Mouse (Mus musculus) kidney, embryonic 14.5 days (tissue): ENCODE data around the gene Rangap1. TPM values are rescaled to one million over a fixed set of nuclear protein-coding genes. Genes with fewer than 3 reads are reported as not detected.

ENCODE experiments used
- ATAC-seq: fragments of 200-750 bp; cut with Nextera tagmentation; 2 replicates; pipeline ENCODE4 v1.8.0; 2017; ENCODE audit warnings: moderate number of reproducible peaks, mild to moderate bottlenecking, moderate TSS enrichment, moderate library complexity; ENCODE audit not compliant: low FRiP score, low TSS enrichment
- H3K27ac ChIP-seq: fragments of 300-500 bp; sonication (generic); 2 replicates; pipeline ENCODE4 v1.5.1; 2014; ENCODE audit warnings: low read depth, mild to moderate bottlenecking, low read length, moderate library complexity, mixed read lengths
- H3K27me3 ChIP-seq: fragments of 300-500 bp; sonication (generic); 2 replicates; pipeline ENCODE4 v1.6.1; 2014; ENCODE audit warnings: mild to moderate bottlenecking, low read length; ENCODE audit not compliant: control insufficient read depth, insufficient read depth
- H3K36me3 ChIP-seq: fragments of 300-500 bp; sonication (generic); 2 replicates; pipeline ENCODE4 v1.6.1; 2014; ENCODE audit warnings: low read length, mixed read lengths; ENCODE audit not compliant: control insufficient read depth, insufficient read depth
- H3K4me1 ChIP-seq: fragments of 300-500 bp; sonication (generic); 2 replicates; pipeline ENCODE4 v1.6.1; 2014; ENCODE audit warnings: low read length, mixed read lengths; ENCODE audit not compliant: control insufficient read depth, insufficient read depth
- H3K4me2 ChIP-seq: fragments of 300-500 bp; sonication (generic); replicated peaks from 2 replicates; pipeline ENCODE4 v1.6.1; 2014; ENCODE audit warnings: low read depth, mild to moderate bottlenecking, low read length
- H3K4me3 ChIP-seq: fragments of 300-500 bp; sonication (generic); 2 replicates; pipeline ENCODE4 v1.5.1; 2014; ENCODE audit warnings: mild to moderate bottlenecking, low read length
- H3K9ac ChIP-seq: fragments of 300-500 bp; sonication (generic); 2 replicates; pipeline ENCODE4 v1.6.1; 2014; ENCODE audit warnings: low read depth, mild to moderate bottlenecking, low read length, moderate library complexity
- H3K9me3 ChIP-seq: fragments of 300-500 bp; sonication (generic); 2 replicates; pipeline ENCODE4 v1.6.1; 2016; ENCODE audit warnings: low read length; ENCODE audit not compliant: control insufficient read depth
- WGBS: fragments of 180-500 bp; shearing (Covaris S2); extraction: QIAGEN DNeasy Blood & Tissue Kit; methylation state at CpG from one replicate; pipeline ENCODE4 v1.1.7; 2014; 5-methylcytosine and 5-hydroxymethylcytosine counted together
- polyA plus RNA-seq: library from polyadenylated mRNA; unstranded; fragments of >200 nt; fragmentation: Nextera tagmentation; extraction: Ambion mirVana; gene quantifications from 2 replicates; pipeline ENCODE4 v1.2.1, GENCODE M21; 2014

The Rangap1 gene
- polyA plus RNA-seq, 1 experiment from 2014 or later: 100.0 TPM

DNA sequence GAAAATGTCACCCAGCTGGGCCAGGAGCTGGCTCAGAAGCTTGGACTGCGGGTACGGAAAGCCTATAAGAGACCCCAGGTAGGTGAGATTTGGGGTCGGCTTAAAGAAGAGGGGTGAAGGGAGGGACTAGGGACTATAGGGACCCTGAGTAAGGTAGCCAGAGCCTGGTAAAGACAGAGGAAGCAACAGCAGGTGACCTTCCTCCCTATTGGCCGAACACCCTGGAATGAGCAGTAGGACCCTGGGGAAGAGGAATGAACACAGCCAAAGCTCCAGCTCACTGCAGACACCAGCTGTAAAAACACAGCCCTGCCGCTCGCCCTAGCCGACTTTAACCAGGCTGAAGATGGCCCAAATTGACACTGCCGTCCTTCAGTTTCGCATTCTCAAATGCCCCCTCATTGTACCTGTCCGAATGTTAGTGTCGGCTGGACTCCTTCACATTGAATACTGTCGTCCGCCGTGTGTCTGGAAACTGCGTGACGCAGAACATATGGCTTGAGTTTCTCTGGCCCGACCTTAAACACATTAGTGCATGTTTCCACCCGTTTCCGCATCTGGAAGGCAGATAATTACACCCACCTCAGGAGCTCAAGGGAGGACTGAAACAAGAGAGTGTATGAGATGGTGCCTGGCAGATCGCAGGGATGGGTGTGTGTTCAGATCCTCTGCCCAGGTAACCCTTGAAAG, 27.2 kb upstream of the Rangap1 start:
- H3K36me3 ChIP-seq: peaks cover 73% of the 10 kb centered on the region
- H3K27ac ChIP-seq: no peak overlapping the region
- 51% methylated on average over 20 of the region's 20 CpGs for WGBS
- no peak for ATAC-seq
- H3K4me2 ChIP-seq: no peak overlapping the region
- no peaks in the 10 kb centered on the region for H3K4me1 ChIP-seq
- H3K4me3 ChIP-seq: no peak overlapping the region
- no peaks in the 10 kb centered on the region for H3K27me3 ChIP-seq
- no peaks in the 10 kb centered on the region for H3K9me3 ChIP-seq
- H3K9ac ChIP-seq: no peak overlapping the region

DNA sequence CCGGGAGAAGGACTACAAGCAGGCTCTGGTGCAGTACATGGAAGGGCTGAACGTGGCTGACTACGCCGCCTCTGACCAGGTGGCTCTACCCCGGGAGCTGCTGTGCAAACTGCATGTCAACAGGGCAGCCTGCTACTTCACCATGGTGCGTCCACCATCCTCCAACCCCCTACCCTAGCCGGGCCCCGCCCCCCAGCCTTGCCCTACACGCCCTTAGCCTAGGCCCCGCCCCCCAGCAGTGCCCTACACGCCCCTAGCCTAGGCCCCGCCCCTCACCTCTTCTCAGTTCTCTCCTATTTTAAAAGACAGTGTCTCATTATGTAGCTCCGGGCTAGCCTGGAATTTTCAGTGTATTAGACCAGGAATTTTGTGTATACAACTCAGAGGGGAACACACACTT, 23.7 kb upstream of the Rangap1 start:
- no peak overlapping the region for H3K27ac ChIP-seq
- ATAC-seq: no peak
- WGBS: 57% methylated on average over 13 of the region's 13 CpGs
- H3K36me3 ChIP-seq: peaks cover 47% of the 10 kb centered on the region
- H3K4me2 ChIP-seq: no peak overlapping the region
- H3K4me1 ChIP-seq: 0 out of 2 replicates have a peak, but pooled peaks cover 6% of the 10 kb centered on the region
- H3K4me3 ChIP-seq: no peak overlapping the region
- no peaks in the 10 kb centered on the region for H3K27me3 ChIP-seq
- no peaks in the 10 kb centered on the region for H3K9me3 ChIP-seq
- no peak overlapping the region for H3K9ac ChIP-seq

DNA sequence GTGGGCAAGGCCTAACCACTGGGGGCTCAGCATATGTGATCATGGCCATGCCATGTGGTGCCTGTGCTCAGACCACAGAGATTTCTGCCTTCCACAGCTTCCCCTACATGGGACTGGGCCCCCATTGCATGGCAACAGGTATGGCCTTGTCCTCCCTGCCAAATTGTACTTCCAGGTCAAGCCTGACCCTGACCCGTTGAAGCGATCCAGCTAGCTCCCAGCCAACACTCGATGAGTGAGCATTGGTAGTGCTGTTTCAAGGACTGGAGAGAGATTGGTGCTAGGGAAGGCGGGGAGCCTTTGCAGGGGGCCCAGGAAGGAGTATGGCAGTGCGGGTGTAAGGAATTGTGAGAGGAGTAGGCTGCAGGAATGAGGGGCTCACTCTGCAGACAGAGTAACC, 21.1 kb upstream of the Rangap1 start:
- ATAC-seq: no peak
- H3K36me3 ChIP-seq: peaks cover 22% of the 10 kb centered on the region
- 0 out of 2 replicates have a peak, but pooled peaks cover 6% of the 10 kb centered on the region for H3K4me1 ChIP-seq
- H3K27ac ChIP-seq: no peak overlapping the region
- no peak overlapping the region for H3K4me2 ChIP-seq
- 83% methylated on average over 5 of the region's 5 CpGs for whole genome bisulfite sequencing
- H3K27me3 ChIP-seq: no peaks in the 10 kb centered on the region
- no peak overlapping the region for H3K4me3 ChIP-seq
- no peak overlapping the region for H3K9ac ChIP-seq
- no peaks in the 10 kb centered on the region for H3K9me3 ChIP-seq

DNA sequence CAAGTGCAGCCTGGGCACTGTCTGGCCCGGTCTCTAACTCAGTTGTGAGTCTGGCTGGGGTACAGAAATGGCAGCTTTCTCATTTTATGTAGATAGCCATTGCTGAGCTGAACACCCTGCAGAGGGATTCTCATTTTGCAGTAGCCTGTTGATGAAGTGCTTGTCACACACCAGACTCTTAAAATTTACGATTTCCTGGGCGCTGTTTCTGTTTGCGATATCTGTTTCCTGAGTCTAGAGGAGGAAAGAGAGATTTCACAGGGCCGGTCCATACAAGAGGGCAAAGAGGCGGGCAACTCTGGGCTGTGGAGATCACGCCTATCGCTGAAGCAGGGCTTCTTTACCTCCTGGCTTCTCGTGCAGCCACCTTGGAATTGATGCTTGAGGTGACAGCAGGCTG, 20.3 kb upstream of the Rangap1 start:
- peaks cover 22% of the 10 kb centered on the region for H3K36me3 ChIP-seq
- H3K4me2 ChIP-seq: no peak overlapping the region
- 0 out of 2 replicates have a peak, but pooled peaks cover 6% of the 10 kb centered on the region for H3K4me1 ChIP-seq
- ATAC-seq: no peak
- no peak overlapping the region for H3K27ac ChIP-seq
- H3K27me3 ChIP-seq: no peaks in the 10 kb centered on the region
- WGBS: 66% methylated on average over 9 of the region's 9 CpGs
- H3K4me3 ChIP-seq: no peak overlapping the region
- no peak overlapping the region for H3K9ac ChIP-seq
- no peaks in the 10 kb centered on the region for H3K9me3 ChIP-seq

DNA sequence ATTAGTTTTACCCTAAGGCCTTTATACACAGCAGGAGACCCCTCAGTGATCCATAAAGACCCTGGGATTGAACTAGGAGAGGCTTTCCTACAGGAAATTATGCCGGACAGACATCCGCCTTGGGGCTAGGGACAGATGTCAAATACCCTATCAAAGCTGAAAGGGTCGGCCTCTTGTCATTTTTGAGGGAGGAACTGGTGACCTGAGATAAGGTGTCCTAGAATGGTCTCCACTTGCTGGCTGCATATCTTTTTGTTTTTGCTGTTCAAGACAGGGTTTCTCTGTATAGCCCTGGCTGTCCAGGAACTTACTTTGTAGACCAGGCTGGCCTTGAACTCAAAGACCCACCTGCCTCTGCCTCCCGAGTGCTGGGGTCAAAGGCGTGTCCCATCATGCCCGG, 19.2 kb upstream of the Rangap1 start:
- Histone ChIP-seq H3K27ac (no peak overlapping the region), H3K9me3 (no peaks in the 10 kb centered on the region), H3K27me3 (no peaks in the 10 kb centered on the region), H3K36me3 (peaks cover 12% of the 10 kb centered on the region), H3K4me2 (no peak overlapping the region), H3K4me1 (0 out of 2 replicates have a peak, but pooled peaks cover 6% of the 10 kb centered on the region), H3K9ac (no peak overlapping the region), H3K4me3 (no peak overlapping the region)
- WGBS: 85% methylated on average over 6 of the region's 6 CpGs
- ATAC-seq: no peak

DNA sequence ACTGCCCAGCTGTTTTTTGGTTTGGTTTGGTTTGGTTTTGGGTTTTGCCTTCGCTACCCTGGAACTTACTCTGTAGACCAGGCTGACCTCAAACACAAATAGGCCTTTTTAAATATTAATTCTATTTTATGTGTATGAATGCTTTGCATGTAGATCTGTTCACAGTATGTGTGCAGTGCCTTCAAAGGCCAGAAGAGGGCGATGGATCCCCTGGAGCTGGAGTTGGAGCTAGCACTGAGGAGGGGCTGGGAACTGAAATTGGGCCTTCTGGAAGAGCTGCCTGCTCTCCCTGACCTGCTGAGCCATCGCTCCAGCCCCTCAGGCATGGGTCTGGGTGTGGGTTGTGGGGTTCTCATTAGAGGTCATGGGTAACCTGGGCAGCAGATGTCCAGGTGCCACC, 16.6 kb upstream of the Rangap1 start:
- no peak for ATAC-seq
- H3K27me3 ChIP-seq: no peaks in the 10 kb centered on the region
- H3K4me1 ChIP-seq: 0 out of 2 replicates have a peak, but pooled peaks cover 6% of the 10 kb centered on the region
- H3K36me3 ChIP-seq: no peaks in the 10 kb centered on the region
- H3K4me3 ChIP-seq: no peak overlapping the region
- no peak overlapping the region for H3K4me2 ChIP-seq
- H3K9ac ChIP-seq: no peak overlapping the region
- WGBS: 89% methylated on average over 3 of the region's 3 CpGs
- no peaks in the 10 kb centered on the region for H3K9me3 ChIP-seq
- no peak overlapping the region for H3K27ac ChIP-seq

DNA sequence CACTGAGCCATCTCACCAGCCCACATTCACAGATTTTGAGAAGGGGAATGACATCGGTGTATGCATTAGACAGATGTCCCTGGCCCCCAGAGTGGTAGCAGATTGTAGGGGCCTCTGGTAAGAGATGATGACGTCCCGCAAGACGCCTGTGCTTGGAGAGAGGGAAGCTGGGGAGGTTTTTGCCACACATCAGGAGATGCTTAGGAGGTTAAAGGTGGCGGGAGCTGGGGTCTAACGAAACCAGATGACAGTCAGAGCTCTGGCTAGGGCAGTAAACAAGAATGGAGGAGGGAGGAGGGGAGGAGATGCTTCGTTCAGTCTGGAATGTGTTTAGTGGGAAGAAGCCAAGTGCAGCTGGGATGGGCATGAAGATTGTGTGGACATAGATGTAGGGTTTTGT, 16.1 kb upstream of the Rangap1 start:
- no peak for ATAC-seq
- H3K4me1 ChIP-seq: 0 out of 2 replicates have a peak, but pooled peaks cover 6% of the 10 kb centered on the region
- H3K27me3 ChIP-seq: no peaks in the 10 kb centered on the region
- H3K4me3 ChIP-seq: no peak overlapping the region
- H3K27ac ChIP-seq: no peak overlapping the region
- H3K4me2 ChIP-seq: no peak overlapping the region
- WGBS: 90% methylated on average over 7 of the region's 7 CpGs
- H3K9ac ChIP-seq: no peak overlapping the region
- no peaks in the 10 kb centered on the region for H3K36me3 ChIP-seq
- no peaks in the 10 kb centered on the region for H3K9me3 ChIP-seq

DNA sequence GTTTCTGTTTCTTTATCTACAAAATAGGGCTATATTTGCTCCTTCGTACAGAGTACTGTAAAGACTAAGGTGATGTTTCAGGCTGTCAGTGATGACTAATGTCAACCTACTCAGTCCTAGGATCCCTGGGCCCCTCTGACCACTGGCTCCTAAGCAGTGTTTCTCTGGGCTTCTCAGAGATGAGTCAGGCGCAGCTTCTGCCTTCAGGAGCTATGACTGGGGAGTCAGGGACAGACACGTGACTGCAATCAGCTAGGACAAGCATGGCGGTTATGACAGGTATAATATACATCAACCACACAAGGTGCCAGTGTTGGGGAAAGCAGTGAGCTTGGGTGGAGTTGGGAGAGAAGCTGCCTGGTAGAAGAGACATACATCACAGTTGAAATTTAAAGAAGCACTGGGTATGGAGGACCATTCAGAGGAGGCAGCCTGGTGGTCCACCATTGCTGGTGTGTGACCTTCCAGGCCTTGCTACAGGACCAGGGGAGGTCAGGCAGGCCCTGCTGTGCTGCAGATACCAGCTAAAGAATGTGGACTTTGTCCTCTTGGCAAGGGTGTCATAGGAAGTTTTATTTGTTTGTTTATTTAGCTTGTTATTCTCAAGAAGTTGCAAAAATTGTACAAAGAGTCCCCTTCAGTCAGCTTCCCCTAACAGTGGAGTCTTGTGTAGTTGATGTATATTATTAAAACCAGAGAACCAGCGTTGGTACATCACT, 15.2 kb upstream of the Rangap1 start:
- no peak overlapping the region for H3K27ac ChIP-seq
- no peak overlapping the region for H3K4me3 ChIP-seq
- 91% methylated on average over 5 of the region's 5 CpGs for WGBS

DNA sequence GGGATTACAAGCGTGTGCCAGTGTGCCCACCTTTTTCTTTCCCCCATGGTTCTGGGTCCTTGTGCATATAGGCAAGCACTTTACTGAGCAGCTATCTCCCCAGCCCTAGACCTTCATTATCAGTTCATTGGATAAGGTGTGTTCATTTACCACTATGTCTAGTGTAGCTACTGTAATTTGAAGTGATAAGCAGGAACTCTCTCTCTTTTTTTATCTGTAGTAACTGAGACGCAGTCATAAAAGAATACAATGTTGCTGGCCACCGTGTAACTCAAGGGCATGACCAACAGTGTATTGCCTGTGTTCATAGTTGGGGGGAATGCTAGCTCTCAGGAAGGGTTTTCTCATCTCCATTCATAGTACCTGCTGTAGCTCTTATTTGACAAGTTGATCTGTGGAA, 14.2 kb upstream of the Rangap1 start:
- H3K4me3 ChIP-seq: no peak overlapping the region
- H3K36me3 ChIP-seq: peaks cover 2% of the 10 kb centered on the region; the same call in 1 of the 2 replicates
- no peak for ATAC-seq
- H3K27ac ChIP-seq: no peak overlapping the region
- H3K9me3 ChIP-seq: no peaks in the 10 kb centered on the region
- H3K27me3 ChIP-seq: no peaks in the 10 kb centered on the region
- no peak overlapping the region for H3K9ac ChIP-seq
- no peaks in the 10 kb centered on the region for H3K4me1 ChIP-seq
- 95% methylated on average over 3 of the region's 3 CpGs for WGBS
- no peak overlapping the region for H3K4me2 ChIP-seq

More for the DNA sequence above, 15.2 kb upstream of the Rangap1 start:
- Histone ChIP-seq H3K9ac (no peak overlapping the region), H3K27me3 (no peaks in the 10 kb centered on the region), H3K36me3 (no peaks in the 10 kb centered on the region), H3K9me3 (no peaks in the 10 kb centered on the region), H3K4me1 (no peaks in the 10 kb centered on the region), H3K4me2 (no peak overlapping the region)
- ATAC-seq: no peak
